In genomic region chr12:66234158-66234557, GRCm38 (mm10) we compare ENCODE assay signal across 52 mouse cellular contexts. TPM values are rescaled to one million over a fixed set of nuclear protein-coding genes. Genes with fewer than 3 reads are reported as not detected.
"Had no signal": no experiment of that assay in that cellular context is flagged by ENCODE, and none has a peak within 500 bp of the region (broad histone marks: within the 10 kb centered on the region; RNA-seq: fewer than 3 reads in every experiment).

No protein-coding gene starts in this region.

- H3K9me3 ChIP-seq: heart, embryonic 12.5 days; heart, embryonic 13.5 days; heart, embryonic 15.5 days; hindbrain, embryonic 10.5 days; hindbrain, embryonic 12.5 days; hindbrain, embryonic 13.5 days; hindbrain, embryonic 15.5 days; intestine, embryonic 15.5 days; kidney, embryonic 15.5 days had no signal

- H3K27ac ChIP-seq: heart, embryonic 13.5 days; heart, embryonic 15.5 days; hindbrain, embryonic 10.5 days; hindbrain, embryonic 12.5 days; hindbrain, embryonic 13.5 days; hindbrain, embryonic 14.5 days; hindbrain, embryonic 15.5 days; hindbrain, postnatal 0 days; intestine, embryonic 15.5 days; kidney, embryonic 15.5 days; kidney, postnatal 0 days; layer of hippocampus, adult 2 months; left cerebral cortex, adult 2 months had no signal

- H3K4me1 ChIP-seq: heart, embryonic 12.5 days; heart, embryonic 13.5 days; heart, embryonic 15.5 days; hindbrain, embryonic 10.5 days; hindbrain, embryonic 12.5 days; hindbrain, embryonic 13.5 days; hindbrain, embryonic 15.5 days; intestine, embryonic 15.5 days; kidney, embryonic 15.5 days had no signal

- H3K4me3 ChIP-seq: heart, embryonic 12.5 days; heart, embryonic 13.5 days; heart, embryonic 15.5 days; hindbrain, embryonic 10.5 days; hindbrain, embryonic 12.5 days; hindbrain, embryonic 13.5 days; hindbrain, embryonic 15.5 days; intestine, embryonic 15.5 days; kidney, embryonic 15.5 days; layer of hippocampus, adult 2 months; left cerebral cortex, adult 2 months had no signal

- H3K36me3 ChIP-seq: heart, embryonic 12.5 days; heart, embryonic 13.5 days; heart, embryonic 15.5 days; hindbrain, embryonic 10.5 days; hindbrain, embryonic 12.5 days; hindbrain, embryonic 13.5 days; hindbrain, embryonic 15.5 days; intestine, embryonic 15.5 days; kidney, embryonic 15.5 days had no signal

- DNase-seq: heart, postnatal 10 days; heart, postnatal 14 days; heart, postnatal 36 days; heart, postnatal 4 days; kidney, adult 11 months; kidney, adult 18-20 months; kidney, adult 2 months; kidney, adult 8-10 months; kidney, adult 9 months; kidney, postnatal 10 days; kidney, postnatal 14 days; kidney, postnatal 25 days; kidney, postnatal 36 days; kidney, postnatal 4 days; layer of hippocampus, adult 9-11 months; layer of hippocampus, postnatal 36 days had no signal

- H3K9ac ChIP-seq: heart, embryonic 12.5 days; heart, embryonic 13.5 days; heart, embryonic 15.5 days; hindbrain, embryonic 12.5 days; hindbrain, embryonic 13.5 days; hindbrain, embryonic 14.5 days; hindbrain, embryonic 15.5 days; intestine, embryonic 15.5 days; kidney, embryonic 15.5 days had no signal

- H3K27me3 ChIP-seq: heart, embryonic 12.5 days; heart, embryonic 13.5 days; heart, embryonic 15.5 days; hindbrain, embryonic 12.5 days; hindbrain, embryonic 13.5 days; hindbrain, embryonic 15.5 days; intestine, embryonic 15.5 days; kidney, embryonic 15.5 days had no signal

RNA-seq across cellular contexts. Expression of gene Rpl10l, which starts 50.0 kb away (rescaled TPM):
- total RNA-seq: heart, postnatal 10 days; heart, postnatal 14 days; heart, postnatal 25 days; heart, postnatal 36 days; heart, postnatal 4 days; hematopoietic stem cell, adult 5-6 weeks; hindbrain, postnatal 0 days; layer of hippocampus, adult 18-20 months; layer of hippocampus, adult 2 months; layer of hippocampus, adult 8-10 months; layer of hippocampus, postnatal 10 days; layer of hippocampus, postnatal 14 days; layer of hippocampus, postnatal 25 days; layer of hippocampus, postnatal 36 days; left cerebral cortex, adult 18-20 months; left cerebral cortex, adult 2 months; left cerebral cortex, adult 8-10 months had no signal
- polyA plus RNA-seq: heart, embryonic 11.5 days; heart, embryonic 12.5 days; heart, embryonic 13.5 days; heart, embryonic 14.5 days; heart, embryonic 15.5 days; heart, embryonic 16.5 days; heart, postnatal 0 days; hindbrain, embryonic 10.5 days; hindbrain, embryonic 11.5 days; hindbrain, embryonic 12.5 days; hindbrain, embryonic 13.5 days; hindbrain, embryonic 14.5 days; hindbrain, embryonic 15.5 days; hindbrain, embryonic 16.5 days; hindbrain, postnatal 0 days; inflammation-experienced regulatory T-cells, adult 6 months; intestine, embryonic 14.5 days; intestine, embryonic 15.5 days; intestine, embryonic 16.5 days; intestine, postnatal 0 days; kidney, embryonic 14.5 days; kidney, embryonic 15.5 days; kidney, embryonic 16.5 days; kidney, postnatal 0 days; large intestine, adult 2 months had no signal
